Mouse (Mus musculus): ENCODE data around the gene Rasd1.

GRCm38 (mm10) chr11:59994318-59994717 lies 29.6 kb upstream of the Rasd1 start:
- TF ChIP-seq CTCF (IDR thresholded peaks at IDR 0.05; ENCODE audit: extremely low read depth, insufficient read length, insufficient replicate concordance, low read depth, low read length) = no peak
- TF ChIP-seq POLR2A (IDR thresholded peaks at IDR 0.05; ENCODE audit: low read depth, low read length) = no peak

Data from small intestine, adult 2 months (tissue).